Mouse (Mus musculus) CD4-positive helper T cell, adult 2 months (primary cell): ENCODE results near the gene Ano6.
A peak's percentile ranks its signal among the peaks of the same experiment; 100 is the strongest.

Source experiments
- DNase-seq: peaks from one replicate; pipeline ENCODE4 v3.0.0-alpha.2; 2012; ENCODE audit warnings: low read depth, missing footprints, low spot score

Gene Ano6

DNA sequence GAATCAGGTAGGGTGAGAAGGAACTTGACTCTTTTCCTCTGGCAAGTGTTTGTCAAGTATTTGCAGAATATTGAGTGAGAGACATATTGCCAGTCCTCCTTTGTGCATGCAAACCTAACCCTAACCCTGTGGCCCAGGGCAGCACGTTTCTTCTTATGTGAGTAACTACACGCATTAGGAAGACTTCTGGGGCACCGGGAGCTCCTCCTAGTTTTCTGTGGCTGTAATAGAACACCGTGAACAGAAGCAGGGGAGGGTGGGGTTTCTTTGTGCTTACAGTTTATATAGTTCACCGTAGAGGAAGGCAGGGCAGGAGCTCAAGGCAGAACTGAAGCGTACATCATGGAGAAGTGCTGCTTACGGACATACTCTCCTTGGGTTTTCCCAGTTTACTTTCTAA, 65.3 kb downstream of the Ano6 start:
- DNase-seq = no peak

DNA sequence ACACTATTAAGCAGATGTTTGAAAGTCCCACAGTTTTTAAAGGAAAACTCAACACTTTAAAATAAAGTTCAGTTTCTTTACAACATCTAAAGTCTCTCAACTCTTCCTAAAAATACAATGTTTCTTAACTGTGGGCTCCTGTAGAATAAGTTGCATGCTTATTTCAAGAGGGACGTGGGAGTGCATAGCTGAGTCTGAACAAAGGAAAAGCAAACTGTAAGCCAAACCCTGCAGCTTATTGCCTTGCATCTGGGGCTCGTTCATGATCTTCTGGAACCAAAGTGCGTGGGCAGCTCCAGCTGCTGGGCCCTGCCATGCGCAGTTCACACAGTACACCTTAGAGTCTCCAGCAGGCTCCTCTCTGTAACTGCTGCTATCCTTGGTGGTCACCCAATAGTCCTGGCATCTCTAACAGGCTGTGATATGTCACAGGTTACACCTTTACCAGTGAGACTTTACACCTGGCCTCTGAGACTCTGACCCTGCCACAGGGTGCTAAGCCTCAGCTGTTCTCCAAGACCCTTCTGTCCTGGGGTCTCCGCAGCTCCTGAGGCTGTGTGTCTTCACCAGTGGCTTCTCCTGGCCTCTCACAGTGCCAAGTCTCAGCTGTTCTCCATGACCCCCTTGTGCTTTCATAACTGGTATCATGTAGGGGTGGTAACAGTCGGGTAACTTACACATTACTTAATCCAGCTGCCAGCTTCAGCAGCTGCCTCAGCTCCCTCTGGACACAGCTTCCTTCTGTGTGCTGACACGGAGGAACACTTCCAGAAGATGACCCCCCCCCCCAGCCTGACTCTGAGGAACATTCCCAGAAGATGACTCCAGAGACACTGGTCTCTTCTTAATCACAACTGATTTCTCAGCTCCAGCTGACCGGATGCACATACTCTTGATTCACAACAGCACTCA, 66.3 kb downstream of the Ano6 start:
- DNase-seq = no peak

DNA sequence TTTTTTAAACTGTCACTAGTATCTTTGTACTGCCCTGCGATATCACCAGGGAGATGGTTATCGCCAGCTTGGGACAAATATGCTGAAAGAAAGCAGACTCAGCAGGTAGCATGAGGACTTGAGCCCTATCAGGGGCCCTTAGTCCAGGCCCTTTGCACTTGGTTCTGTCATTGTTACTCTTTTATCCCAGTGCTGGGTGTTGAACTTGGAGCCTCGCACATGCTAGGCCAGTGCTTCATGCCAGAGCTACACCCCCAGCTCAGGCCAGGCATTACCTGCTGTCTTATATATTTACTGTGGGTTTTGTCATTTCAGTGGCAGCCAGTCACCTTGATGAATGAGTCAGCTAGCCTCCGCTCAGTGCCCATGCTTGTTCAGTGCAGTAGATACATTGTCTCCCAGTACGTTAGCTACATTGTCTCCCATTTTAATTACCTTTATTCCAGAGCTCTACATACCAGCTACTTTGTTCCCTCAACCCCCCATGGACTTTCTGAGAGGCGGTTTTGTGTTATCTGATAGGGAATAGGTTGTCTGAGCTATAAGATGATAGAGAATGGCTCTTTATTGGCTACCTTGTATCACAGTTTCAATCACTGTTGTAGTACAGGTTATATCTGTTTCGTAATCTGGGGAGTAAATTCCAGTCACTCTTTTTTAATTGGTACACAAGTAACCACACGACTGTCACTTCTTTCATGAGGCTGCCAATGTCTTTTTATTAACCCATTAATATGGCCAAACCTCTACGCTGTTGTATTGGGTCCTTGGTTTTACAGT, 68.4 kb downstream of the Ano6 start:
- DNase-seq = no peak

DNA sequence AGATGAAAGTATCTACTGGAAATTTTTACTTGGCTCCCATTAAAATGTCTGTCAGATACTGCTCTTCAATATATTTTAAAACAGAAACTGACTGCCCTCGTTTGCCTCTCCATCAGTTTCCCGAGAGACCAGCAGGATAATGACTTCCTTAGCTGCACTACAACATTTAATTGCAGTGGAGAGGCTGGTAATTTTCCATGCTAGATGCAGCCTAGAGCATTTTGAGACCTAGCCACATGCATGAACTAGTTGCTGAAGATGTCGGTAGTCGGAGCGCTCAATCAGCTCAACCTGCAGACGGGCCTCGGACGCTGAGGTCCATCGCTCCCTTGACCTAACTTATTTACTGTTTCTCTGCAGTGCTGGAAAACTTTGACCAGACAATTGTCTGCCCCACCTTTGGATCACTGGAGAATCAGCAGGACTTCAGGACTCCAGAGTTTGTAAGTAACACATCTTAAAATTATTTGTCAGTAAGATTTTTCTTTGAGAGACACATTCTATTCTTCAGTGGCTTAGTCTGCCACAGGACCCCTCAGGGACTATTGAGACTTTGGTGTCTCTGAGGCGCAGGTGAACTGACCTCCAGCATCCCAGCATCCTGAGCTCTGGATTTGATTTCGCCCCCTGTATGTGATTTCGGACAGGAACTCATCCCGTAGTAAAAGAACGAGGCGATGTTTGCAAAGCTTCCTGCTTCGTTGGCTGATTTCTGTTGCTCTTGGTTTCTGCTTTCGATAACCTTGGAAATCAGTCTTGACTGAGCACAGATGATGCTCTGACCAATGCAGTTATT, 73.4 kb downstream of the Ano6 start:
- DNase-seq = no peak

DNA sequence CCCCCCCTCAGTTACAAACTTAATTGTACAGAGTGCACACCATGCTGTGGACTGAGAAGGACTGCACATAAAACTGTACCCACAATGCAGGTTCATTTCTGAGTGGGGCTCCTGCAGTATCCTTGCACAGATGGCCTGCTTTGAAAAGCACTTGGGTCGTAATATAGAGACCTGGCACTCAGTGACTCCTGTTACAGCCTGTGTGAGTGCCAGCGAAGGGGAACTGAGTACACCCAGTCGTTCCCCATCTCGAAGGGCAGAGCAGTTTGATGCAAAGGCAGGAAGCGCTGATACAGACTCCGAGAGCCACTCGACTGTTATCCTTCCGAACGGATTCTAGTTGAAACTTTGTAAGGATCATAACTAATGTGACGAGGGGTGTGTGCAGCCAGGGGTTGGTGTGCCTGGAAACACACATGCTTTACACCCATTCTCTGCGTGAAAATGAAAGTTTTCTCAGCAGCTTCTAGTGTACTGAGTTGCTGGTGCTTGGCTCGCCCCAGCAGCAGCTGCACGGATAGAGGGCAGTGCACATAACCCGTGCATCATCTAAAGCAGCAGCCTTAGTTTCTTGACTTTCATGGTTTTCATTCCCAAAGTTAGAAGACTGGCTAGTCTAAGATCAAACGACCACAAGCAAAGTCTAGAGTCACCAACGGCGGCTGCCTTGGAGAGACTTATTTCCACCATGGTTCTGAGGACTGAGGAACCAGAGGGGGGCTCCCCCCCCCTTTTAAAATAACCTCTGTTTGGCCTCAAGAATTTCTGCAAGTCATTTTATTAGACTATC, 74.9 kb downstream of the Ano6 start:
- DNase-seq = no peak

DNA sequence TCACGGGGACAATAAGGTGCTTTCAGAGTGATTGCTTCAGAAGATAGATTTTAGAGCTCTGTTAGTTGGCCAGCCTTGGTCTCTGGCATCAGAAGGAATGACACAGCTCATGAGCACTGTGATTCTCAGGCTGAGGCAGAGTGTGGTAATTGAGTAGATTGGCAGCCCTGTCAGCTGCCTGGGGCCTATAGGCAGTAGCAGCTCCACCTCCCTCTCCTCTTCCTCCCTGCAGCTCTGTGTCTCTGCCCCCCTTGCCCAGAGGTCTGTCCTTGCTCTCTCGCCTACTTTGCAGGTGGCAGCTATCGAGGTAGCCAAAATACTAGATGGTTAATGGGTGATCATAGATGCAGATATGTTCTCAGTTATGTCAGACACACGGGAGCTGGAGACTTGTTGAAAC, 77.5 kb downstream of the Ano6 start:
- DNase-seq = no peak

DNA sequence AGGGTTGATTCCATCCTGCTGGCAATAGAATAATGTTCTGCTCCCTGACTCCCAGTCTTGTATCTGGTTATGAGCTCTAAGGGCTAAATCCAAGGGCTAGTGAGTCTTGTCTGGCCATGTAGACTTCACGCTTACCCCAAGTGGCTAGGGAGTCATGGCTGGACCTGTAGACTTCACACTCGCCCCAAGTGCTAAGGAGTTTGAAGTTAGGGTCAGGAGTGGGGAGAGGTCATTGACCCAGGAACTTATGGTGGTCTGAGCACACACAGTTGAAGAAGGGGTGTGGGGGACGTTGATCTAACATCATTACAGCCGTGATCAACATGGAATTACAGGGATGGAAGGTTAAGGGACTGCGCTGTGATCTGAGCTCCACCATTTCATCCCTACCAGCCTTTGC, 79.0 kb downstream of the Ano6 start:
- DNase-seq = no peak

DNA sequence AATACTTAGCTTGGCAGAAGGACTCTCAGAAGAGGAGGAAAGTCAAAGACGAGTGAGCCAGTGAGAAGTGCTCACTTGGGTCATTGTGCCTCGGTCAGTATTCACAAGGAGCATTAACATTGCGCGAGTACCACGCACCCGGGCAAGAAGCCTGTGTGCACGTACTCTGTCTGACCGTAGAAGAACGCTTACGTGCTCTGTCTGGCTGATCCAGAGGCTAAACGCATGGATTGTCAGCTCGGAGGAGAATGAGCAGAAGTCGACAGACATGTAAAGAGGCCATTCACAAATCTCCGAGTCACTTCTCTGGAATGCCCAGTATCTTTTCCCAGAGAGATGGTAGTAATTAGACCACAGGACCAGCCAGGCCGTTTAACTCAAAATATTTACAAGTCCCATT, 81.0 kb downstream of the Ano6 start:
- DNase-seq = no peak

DNA sequence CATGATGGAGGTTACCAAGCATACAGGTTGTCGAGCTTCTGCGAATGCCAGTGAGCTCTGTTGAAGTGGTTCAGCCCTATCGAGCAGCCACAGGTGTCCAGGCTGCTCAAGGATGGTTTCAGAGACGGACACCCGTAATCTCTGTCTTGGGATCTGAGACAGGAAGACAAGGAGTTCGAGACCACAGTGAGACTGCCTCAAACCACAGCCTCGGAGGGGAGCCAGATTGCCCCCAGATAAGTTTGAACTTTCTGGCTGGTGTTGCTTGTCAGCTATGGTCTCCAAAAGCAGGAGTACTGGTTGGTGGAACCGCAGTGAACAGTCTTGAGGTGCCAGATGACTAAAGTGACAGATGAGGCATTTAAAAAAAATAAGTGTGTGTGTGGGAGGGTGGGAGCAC, 81.8 kb downstream of the Ano6 start:
- no peak for DNase-seq

DNA sequence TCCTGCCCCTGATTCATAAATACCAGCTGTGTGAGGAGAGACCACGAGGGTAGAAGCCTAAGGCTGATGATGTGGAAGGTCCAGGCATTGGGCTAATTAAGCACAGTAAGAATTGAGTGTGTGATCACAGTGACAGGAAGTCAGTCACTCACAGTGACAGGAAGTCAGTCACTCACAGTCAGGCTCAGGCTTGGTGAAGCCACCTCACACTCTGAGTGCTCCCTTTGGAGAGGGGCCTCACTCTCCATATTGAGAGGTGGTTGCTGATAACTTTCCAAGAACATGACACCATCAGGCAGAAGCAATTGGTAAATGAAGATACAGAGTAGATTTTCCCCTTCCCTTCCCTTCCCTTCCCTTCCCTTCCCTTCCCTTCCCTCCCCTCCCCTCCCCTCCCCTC, 82.6 kb downstream of the Ano6 start:
- peak; percentile 24 for DNase-seq

DNA sequence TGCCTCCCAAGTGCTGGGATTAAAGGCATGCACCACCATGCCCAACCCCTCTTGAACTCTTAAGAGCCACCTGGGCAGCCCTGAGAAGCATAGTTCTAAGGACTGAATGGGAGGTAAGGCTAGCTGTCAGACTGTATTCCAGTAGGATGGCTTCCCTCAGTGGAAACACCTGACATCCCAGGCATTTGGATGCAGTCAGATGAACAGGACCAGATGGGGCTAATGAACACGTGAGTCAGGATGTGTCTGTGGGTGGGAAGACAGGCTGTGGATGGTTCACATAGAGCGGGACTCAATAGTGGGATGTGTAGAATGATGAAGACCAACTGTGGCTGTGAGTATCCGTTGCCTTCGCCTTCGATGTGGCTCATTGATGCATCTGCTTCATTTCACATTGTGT, 83.6 kb downstream of the Ano6 start:
- DNase-seq = no peak

DNA sequence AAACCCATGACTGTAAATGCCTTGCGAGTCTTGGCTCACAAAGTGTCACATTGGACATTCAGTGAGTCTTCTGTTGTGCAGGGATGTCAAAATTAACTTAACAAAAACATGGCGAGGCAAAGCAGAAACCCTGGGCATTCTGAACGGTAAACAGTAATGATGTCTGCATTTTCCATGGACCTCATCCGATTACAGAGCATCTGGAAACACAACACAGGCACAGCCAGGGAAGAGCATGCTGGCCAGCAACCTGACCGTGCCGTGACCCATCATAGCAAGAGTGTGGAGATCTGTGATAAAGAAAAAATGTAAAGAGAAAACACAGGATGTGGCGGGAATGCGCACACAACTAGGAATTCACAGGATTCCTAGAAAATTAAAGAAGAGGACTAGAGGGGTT, 84.1 kb downstream of the Ano6 start:
- DNase-seq = no peak

DNA sequence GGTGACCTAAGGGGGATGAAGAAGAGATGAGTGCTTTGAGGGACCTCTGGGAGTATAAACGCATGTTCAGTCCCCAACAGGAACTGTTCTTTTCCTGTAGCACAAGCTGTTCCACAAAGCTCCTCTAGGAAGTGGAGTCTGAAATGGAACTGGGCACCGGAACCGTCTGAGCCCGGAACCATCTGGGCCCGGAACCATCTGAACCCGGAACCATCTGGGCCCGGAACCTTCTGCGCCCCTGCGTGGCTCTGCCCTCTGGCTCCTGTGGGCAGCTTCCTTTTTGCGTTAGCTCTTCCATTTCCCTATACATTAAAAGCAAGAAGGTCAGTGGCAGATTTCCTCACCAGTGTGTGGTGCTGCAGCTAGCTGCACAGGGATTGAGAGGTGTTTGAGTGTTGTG, 85.3 kb downstream of the Ano6 start:
- DNase-seq = no peak

DNA sequence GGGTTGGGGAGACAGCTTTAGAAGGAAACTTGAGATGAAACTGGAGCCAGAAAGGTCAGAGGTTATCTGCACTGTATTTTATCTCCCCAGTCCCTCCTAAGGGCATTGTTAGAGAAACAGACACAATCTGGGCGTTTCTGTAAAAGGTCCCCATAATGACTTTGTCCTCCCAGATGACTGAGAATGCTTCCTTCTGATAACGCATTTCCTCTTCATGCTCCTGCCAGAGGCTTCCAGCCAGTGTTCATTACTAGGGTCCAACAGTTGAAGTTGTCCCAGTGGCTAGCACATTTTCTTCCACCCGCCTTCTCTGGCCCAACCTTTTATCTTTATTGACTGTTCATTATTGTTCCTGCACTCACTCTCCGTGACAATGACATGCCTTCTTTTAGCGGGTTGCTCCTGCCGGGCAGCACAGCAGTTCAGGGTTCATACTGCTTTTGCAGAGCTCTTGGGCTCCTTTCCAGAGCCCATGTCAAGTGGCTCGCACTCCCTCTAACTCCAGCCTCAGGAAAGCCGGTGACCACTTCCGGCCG, 90.0 kb downstream of the Ano6 start:
- DNase-seq = no peak

DNA sequence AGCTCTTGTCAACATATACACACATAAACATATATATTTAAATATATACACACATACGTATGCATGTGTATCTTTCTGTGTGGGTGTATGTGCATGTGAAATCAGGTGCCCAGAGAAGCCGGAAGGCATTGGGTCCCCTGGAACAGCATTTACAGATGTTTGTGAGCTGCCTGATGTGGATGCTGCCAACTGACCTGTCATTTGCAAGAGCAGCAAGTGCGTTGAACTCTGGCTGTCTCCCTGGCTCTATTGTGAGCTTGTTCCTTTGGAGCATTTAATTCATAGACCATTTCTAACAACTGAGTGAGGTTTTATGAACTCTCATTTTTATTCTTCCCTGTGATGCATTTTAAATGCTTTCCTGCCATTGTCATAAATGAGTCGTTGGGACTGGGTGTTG, 91.8 kb downstream of the Ano6 start:
- DNase-seq = no peak

DNA sequence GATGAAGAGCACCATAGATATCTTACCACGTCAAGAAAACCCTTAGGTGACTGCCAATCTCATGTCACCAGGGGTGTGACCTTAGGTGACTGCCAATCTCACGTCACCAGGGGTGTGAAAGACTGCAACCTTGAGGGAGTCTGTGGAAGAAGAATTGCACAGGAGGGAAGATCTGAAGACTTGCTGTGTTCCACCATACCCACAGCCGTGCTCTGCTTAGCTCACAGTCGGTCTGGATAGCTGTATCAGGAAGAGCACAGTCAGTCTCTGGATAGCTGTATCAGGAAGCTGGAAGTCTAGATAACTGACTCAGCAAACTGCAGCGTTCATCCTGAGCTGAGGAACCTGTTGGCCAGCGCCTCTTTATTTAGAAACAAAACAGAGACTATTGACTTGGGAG, 92.9 kb downstream of the Ano6 start:
- no peak for DNase-seq

DNA sequence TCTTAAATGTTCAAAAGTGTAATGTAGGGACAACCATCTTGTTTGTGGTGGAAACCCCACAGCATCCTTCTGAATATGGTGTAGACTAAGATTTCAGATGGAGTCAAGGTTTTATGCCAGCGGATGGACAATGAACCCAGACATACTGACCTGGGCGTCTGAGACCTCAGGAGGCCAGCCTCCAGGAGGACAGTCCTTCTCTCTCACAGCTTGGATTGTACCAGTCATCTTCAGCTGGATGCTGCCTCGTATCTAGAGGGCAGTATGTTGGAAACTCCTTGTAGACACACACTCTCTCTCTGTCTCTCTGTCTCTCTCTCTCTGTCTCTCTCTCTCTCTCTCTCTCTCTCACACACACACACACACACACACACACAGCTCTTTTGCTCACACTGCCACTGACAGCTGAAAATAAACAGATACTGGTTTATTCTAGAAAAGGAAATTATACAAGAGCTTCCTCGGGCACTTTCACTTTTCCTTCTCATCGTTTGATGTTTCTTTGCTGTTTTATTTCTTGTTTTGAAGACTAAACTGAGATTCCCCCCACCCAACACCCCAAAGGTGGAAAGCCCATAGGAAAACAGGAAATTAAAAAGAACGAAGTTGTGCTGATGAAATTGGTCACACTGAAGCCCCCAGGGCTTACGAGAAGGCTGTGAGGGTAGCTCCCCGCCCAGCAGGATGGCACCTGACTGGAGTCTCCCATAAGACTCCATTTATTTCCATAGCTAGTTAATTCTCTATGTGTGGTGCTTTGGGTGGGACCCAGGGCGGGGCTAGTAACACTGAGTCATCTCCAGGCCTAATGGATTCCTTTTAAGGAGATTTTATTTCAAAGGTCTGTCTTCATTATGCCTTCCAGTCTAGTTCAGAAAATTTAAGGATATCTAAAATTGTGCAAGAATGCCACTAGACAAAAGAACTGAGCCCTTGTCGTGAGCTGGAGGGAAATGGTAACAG, 94.3 kb downstream of the Ano6 start:
- peak; percentile 55 for DNase-seq

DNA sequence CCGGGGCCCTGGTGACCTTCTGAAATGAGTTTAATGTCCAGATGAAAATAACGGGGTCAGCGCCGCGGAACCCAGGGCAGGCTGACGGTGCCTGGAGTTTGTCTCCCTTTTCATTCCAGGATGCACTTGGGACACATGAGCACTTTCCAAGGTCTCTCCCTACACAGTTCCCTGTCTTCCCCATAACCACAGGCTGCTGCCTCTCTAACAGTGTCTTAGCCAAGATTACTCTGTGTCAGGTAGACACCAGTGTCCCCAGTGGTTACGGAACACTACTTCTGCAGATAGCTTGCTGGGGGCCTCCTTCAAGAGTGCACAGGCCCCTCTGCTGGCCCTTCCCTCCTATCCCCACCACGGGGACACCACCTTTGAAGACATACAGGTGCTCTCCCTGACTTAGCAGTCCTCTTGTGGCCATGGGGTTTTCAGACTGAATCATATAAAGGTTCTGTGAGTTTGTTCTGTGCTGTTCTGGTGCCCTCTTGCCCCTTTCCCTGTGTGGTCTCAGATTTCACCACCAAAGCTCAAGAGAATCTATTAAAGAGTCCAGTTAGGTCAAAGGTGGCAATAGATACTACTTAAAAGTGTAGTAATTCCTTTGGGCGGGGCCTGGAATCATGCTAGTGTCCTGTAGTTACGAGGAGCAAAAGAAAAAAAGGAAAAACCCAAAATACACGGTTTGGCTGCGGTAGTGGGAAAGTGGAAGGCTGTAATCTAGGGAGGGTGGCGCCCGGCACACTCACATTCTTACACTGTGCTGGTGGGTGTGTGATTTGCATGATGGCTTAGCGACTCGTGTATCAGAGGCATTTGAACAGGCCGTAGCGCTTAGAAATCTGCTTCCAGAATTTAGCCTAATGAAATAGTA, 95.5 kb downstream of the Ano6 start:
- no peak for DNase-seq

DNA sequence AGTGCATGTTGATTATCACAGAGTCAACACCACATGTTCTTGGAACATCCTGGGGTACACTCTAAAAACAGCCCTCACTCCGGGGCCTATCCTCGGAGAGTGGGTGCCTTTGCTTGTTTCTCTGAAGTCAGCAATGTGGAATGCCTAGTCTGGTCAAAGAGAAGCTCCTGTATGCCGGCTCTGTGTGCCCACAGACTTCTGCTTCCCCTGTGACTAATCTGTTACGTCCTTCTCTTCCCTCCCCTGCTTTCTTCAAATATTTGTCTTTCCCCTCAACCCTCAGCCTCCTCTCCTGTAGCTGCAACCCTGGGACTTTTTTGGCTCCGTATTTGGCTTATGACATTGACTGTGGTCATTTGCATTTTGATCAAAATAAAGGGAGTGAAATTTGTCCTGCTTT, 96.7 kb downstream of the Ano6 start:
- no peak for DNase-seq
